Mouse (Mus musculus): ENCODE results near the gene Fam118b. TPM values are rescaled to one million over a fixed set of nuclear protein-coding genes. Genes with fewer than 3 reads are reported as not detected.

Fam118b gene
- total RNA-seq, 1 experiment from 2014 or later = 20.9 TPM

- no peak for ATAC-seq (ENCODE audit: extremely low read depth, insufficient number of reproducible peaks, low FRiP score, poor library complexity, severe bottlenecking)
These were observed 10.3 kb upstream of the Fam118b start for GRCm38 (mm10) chr9:35277855-35278365.

GRCm38 (mm10) chr9:35267976-35268715, 541 bp upstream of the Fam118b start:
- ATAC-seq (ENCODE audit: extremely low read depth, insufficient number of reproducible peaks, low FRiP score, poor library complexity, severe bottlenecking) = 0 out of 2 replicates have a peak, but pooled peaks have one; percentile 4

- no peak for ATAC-seq (ENCODE audit: extremely low read depth, insufficient number of reproducible peaks, low FRiP score, poor library complexity, severe bottlenecking)
These were observed 3.1 kb downstream of the Fam118b start for GRCm38 (mm10) chr9:35264509-35264908.

GRCm38 (mm10) chr9:35263431-35263830, 4.2 kb downstream of the Fam118b start:
- ATAC-seq (ENCODE audit: extremely low read depth, insufficient number of reproducible peaks, low FRiP score, poor library complexity, severe bottlenecking) = no peak

- ATAC-seq (ENCODE audit: extremely low read depth, insufficient number of reproducible peaks, low FRiP score, poor library complexity, severe bottlenecking) = no peak
These were observed 5.2 kb downstream of the Fam118b start for GRCm38 (mm10) chr9:35262418-35262817.

- no peak for ATAC-seq (ENCODE audit: extremely low read depth, insufficient number of reproducible peaks, low FRiP score, poor library complexity, severe bottlenecking)
These were observed 10.2 kb downstream of the Fam118b start for GRCm38 (mm10) chr9:35257365-35257764.

- ATAC-seq (ENCODE audit: extremely low read depth, insufficient number of reproducible peaks, low FRiP score, poor library complexity, severe bottlenecking) = no peak
These were observed 18.1 kb downstream of the Fam118b start for GRCm38 (mm10) chr9:35249476-35249875.

GRCm38 (mm10) chr9:35247405-35247804, 20.2 kb downstream of the Fam118b start:
- ATAC-seq (ENCODE audit: extremely low read depth, insufficient number of reproducible peaks, low FRiP score, poor library complexity, severe bottlenecking) = no peak

GRCm38 (mm10) chr9:35239734-35240133, 27.9 kb downstream of the Fam118b start:
- no peak for ATAC-seq (ENCODE audit: extremely low read depth, insufficient number of reproducible peaks, low FRiP score, poor library complexity, severe bottlenecking)

- ATAC-seq (ENCODE audit: extremely low read depth, insufficient number of reproducible peaks, low FRiP score, poor library complexity, severe bottlenecking) = no peak
These were observed 28.6 kb downstream of the Fam118b start for GRCm38 (mm10) chr9:35238915-35239571.

- no peak for ATAC-seq (ENCODE audit: extremely low read depth, insufficient number of reproducible peaks, low FRiP score, poor library complexity, severe bottlenecking)
These were observed 29.2 kb downstream of the Fam118b start for GRCm38 (mm10) chr9:35238371-35238770.

GRCm38 (mm10) chr9:35235996-35236395, 31.6 kb downstream of the Fam118b start:
- no peak for ATAC-seq (ENCODE audit: extremely low read depth, insufficient number of reproducible peaks, low FRiP score, poor library complexity, severe bottlenecking)

GRCm38 (mm10) chr9:35228671-35229070, 38.9 kb downstream of the Fam118b start:
- no peak for ATAC-seq (ENCODE audit: extremely low read depth, insufficient number of reproducible peaks, low FRiP score, poor library complexity, severe bottlenecking)

- ATAC-seq (ENCODE audit: extremely low read depth, insufficient number of reproducible peaks, low FRiP score, poor library complexity, severe bottlenecking) = no peak
These were observed 44.1 kb downstream of the Fam118b start for GRCm38 (mm10) chr9:35223466-35223865.

GRCm38 (mm10) chr9:35217963-35218362, 49.6 kb downstream of the Fam118b start:
- ATAC-seq (ENCODE audit: extremely low read depth, insufficient number of reproducible peaks, low FRiP score, poor library complexity, severe bottlenecking) = no peak

- no peak for ATAC-seq (ENCODE audit: extremely low read depth, insufficient number of reproducible peaks, low FRiP score, poor library complexity, severe bottlenecking)
These were observed 55.8 kb downstream of the Fam118b start for GRCm38 (mm10) chr9:35211573-35212511.

GRCm38 (mm10) chr9:35210542-35211474, 56.8 kb downstream of the Fam118b start, which contains the start of gene Foxred1:
Gene Foxred1 (minus strand): TSS chr9:35211055.
- peak; percentile 96 for ATAC-seq (ENCODE audit: extremely low read depth, insufficient number of reproducible peaks, low FRiP score, poor library complexity, severe bottlenecking)

GRCm38 (mm10) chr9:35204421-35204820, 63.2 kb downstream of the Fam118b start:
- no peak for ATAC-seq (ENCODE audit: extremely low read depth, insufficient number of reproducible peaks, low FRiP score, poor library complexity, severe bottlenecking)
